Mouse (Mus musculus): Measurements from ENCODE around the gene Myo5a. TPM values are rescaled to one million over a fixed set of nuclear protein-coding genes. Genes with fewer than 3 reads are reported as not detected.

Gene Myo5a
- polyA plus RNA-seq (2016; fragmentation: Nextera tagmentation; extraction: Ambion mirVana), result 17.6 and 19.8 TPM in 2 replicates

DNA sequence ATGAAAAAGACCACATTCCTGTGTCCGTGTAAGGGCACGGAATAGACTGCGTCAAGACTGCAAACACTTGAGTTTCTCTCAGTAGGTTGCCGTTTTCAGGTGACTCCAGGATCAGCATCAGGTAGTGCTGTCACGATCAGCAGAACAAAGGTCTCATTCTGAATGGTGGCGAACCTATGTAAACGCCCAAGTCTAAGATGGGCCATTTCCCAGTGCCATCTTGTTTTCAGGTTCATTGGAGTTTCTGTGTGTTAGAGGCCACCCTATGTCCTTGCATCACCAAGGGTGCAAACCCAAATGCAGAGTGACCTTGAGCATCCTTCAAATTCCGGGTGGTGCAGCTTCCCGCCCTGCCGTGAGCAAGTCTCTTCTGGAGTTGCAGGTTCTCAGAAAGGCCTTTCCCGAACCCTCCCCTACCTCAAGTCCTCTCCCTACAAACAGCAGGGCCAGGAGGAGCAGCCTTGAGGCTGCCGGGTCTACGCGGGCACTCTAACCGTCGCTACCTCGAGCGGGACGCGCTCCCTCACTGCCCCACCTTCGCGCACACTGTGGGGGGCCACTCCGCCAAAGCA lies at the start of gene Myo5a:
Gene Myo5a (plus strand): TSS at position 559 of the 572 bp plus-strand sequence.
- no peak for DNase-seq (ENCODE audit: low spot score)
- Histone ChIP-seq H3K27ac (peak within 1 kb of the TSS; percentile 93), H3K36me3 (no peaks in the 10 kb centered on the region), H3K4me3 (peak within 1 kb of the TSS; percentile 84), H3K27me3 (ENCODE audit: low read depth, poor library complexity, severe bottlenecking) (peaks cover 4% of the 10 kb centered on the region; the same call in 1 of the 2 replicates), H3K9me3 (replicated peaks) (no peaks in the 10 kb centered on the region), H3K4me1 (peaks cover 17% of the 10 kb centered on the region)
- WGBS, result 23% methylated on average over 23 of the region's 23 CpGs

DNA sequence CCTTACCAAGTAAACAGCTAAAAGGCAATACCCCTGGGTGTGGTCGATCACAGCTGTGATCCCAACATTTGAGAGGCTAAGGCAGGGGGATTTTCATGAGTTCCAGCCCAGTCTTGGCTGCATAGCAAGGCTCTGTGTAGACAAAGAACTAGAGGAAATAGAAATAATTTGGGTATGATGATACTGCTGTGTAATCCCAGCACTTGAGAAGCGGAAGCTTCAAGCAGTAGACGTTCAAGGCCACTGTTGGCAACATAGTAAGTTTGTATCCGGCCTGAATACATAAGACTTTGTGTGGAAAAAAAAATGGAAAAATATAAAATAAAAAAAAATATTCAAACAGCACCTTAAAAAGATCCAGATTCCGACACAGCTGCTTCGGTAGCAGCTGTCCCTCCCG lies 48.3 kb upstream of the Myo5a start:
- Histone ChIP-seq H3K27me3 (ENCODE audit: low read depth, poor library complexity, severe bottlenecking) (no peaks in the 10 kb centered on the region), H3K9me3 (replicated peaks) (no peaks in the 10 kb centered on the region), H3K4me3 (no peak overlapping the region), H3K27ac (no peak overlapping the region), H3K36me3 (peaks cover 3% of the 10 kb centered on the region; the same call in 1 of the 2 replicates), H3K4me1 (no peaks in the 10 kb centered on the region)
- DNase-seq (ENCODE audit: low spot score), result no peak
- WGBS, result 91% methylated on average over 7 of the region's 7 CpGs

DNA sequence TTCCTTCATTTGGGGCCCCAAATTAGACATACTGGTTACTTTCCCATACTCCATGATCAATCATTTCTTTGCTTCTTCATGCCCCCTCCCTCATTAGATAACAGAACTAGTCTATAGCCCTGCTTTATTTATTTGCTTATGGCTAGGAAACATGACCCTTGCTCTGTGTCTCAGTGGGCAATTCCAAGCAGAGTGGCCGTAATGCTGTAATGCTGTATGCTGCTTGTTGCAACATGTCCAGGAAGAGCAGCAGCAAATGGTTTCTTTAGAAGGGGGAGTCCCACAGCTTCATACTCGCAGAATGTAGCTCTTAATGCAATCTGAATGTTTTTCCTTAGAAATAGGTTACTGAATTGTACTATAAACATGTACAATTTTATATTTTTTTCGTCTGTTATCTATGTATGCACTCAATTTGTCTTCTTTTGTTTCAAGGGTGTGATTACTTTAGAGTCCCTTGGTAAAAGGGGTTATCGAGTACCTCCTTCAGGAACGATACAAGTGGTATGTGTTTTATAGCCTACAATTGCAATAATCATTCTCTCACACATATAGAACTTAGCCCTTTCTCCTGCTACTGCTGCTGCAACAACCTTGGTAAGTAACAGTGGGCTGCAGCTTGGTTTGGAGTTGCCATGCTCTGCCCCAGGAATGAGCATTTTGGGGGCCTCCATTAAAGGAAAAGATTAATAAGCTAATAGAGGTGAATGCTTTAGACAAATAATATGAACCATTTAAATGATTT lies 47.5 kb upstream of the Myo5a start:
- no peaks in the 10 kb centered on the region for H3K4me1 ChIP-seq
- no peak overlapping the region for H3K4me3 ChIP-seq
- no peaks in the 10 kb centered on the region for H3K9me3 ChIP-seq (replicated peaks)
- no peaks in the 10 kb centered on the region for H3K27me3 ChIP-seq (ENCODE audit: low read depth, poor library complexity, severe bottlenecking)
- no peak overlapping the region for H3K27ac ChIP-seq
- H3K36me3 ChIP-seq, result peaks cover 3% of the 10 kb centered on the region; the same call in 1 of the 2 replicates
- no peak for DNase-seq (ENCODE audit: low spot score)
- WGBS, result 71% methylated on average over 5 of the region's 5 CpGs

DNA sequence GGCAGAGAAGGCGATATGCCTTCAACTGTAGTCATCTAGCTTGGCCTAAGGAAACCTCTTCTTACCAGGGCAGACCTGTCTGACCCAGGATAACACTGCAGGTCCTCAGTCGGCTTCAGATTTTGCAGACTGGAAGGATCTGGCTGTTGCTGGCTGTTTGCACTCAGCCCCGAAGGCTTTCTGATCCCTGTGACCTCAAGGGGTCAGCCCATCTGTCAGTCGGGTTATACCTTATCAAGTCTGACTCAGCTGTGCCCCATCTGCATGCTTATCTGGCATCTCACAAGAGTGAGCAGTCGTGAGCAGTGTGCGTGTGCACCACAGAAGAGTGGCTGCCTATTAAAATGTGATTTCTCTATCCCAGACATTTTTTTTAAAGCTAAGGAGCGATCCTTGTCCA lies 46.7 kb upstream of the Myo5a start:
- H3K4me1 ChIP-seq, result no peaks in the 10 kb centered on the region
- H3K27ac ChIP-seq, result no peak overlapping the region
- DNase-seq (ENCODE audit: low spot score), result no peak
- H3K36me3 ChIP-seq, result peaks cover 3% of the 10 kb centered on the region; the same call in 1 of the 2 replicates
- H3K27me3 ChIP-seq (ENCODE audit: low read depth, poor library complexity, severe bottlenecking), result no peaks in the 10 kb centered on the region
- no peaks in the 10 kb centered on the region for H3K9me3 ChIP-seq (replicated peaks)
- H3K4me3 ChIP-seq, result no peak overlapping the region
- WGBS, result 42% methylated on average over 7 of the region's 7 CpGs

DNA sequence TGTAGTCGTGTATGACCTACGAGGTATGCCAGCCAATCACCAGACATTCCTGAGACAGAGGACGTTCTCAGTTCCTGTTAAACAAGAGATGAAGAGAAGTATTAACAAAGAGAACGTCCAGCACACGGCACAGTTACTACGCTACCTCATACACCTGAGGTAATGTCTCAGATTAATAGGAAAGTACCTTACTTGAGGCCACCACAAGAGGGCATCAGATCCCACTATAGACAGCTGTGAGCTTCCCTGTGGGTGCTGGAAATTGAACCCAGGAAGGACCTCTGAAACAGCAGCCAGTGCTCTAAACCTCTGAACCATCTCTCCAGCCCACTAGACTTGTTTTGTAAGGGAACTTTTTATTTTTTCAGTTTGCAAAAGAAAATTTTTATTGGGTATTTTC lies 45.1 kb upstream of the Myo5a start:
- Histone ChIP-seq H3K4me3 (no peak overlapping the region), H3K36me3 (peaks cover 3% of the 10 kb centered on the region; the same call in 1 of the 2 replicates), H3K4me1 (no peaks in the 10 kb centered on the region), H3K27ac (no peak overlapping the region), H3K27me3 (ENCODE audit: low read depth, poor library complexity, severe bottlenecking) (no peaks in the 10 kb centered on the region), H3K9me3 (replicated peaks) (no peaks in the 10 kb centered on the region)
- WGBS, result 70% methylated on average over 6 of the region's 6 CpGs
- DNase-seq (ENCODE audit: low spot score), result no peak

DNA sequence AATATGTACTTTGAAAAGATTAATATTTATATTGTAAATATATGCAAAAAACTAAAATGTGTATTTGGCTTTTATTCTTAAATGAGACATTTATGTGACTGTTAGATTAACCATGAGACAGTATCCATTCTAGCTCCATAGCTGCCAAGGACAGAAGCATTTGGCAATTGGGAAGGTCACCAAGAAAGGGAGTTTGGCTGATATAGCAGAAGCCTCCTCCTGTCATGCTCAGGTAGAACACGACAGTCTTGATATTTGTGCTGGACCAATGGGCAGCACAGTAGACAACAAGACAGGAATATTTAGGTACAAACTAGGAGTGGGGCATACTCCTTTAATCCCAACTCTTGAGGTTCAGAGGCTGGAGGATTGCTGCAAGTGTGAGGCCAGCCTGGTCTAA lies 38.4 kb upstream of the Myo5a start:
- H3K4me1 ChIP-seq, result 0 out of 2 replicates have a peak, but pooled peaks cover 7% of the 10 kb centered on the region
- no peaks in the 10 kb centered on the region for H3K27me3 ChIP-seq (ENCODE audit: low read depth, poor library complexity, severe bottlenecking)
- WGBS, result 91% methylated on average over 1 of the region's 1 CpGs
- no peaks in the 10 kb centered on the region for H3K9me3 ChIP-seq (replicated peaks)
- no peak overlapping the region for H3K4me3 ChIP-seq
- H3K27ac ChIP-seq, result no peak overlapping the region
- H3K36me3 ChIP-seq, result no peaks in the 10 kb centered on the region
- DNase-seq (ENCODE audit: low spot score), result no peak

DNA sequence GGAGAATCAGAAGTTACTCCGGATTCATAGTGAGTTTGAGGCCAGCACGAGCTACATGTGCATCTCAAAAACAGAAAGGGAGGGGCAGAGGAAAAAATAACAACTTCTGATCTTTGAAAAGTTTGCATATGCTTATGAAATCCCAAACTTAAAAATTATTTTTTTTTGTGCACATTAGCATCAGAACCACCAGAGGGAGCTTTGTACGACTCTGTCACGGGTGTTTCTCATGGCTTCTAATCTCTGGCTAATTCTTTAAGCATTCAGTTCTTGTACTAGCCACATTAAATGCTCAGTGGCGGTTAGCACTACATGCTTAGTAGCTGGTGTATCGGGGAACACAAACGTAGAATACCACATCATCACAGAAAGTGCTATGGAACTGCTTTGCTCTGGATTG lies 37.7 kb upstream of the Myo5a start:
- Histone ChIP-seq H3K36me3 (no peaks in the 10 kb centered on the region), H3K27ac (no peak overlapping the region), H3K4me3 (no peak overlapping the region), H3K27me3 (ENCODE audit: low read depth, poor library complexity, severe bottlenecking) (no peaks in the 10 kb centered on the region), H3K4me1 (0 out of 2 replicates have a peak, but pooled peaks cover 9% of the 10 kb centered on the region), H3K9me3 (replicated peaks) (no peaks in the 10 kb centered on the region)
- DNase-seq (ENCODE audit: low spot score), result no peak
- WGBS, result 69% methylated on average over 7 of the region's 7 CpGs

DNA sequence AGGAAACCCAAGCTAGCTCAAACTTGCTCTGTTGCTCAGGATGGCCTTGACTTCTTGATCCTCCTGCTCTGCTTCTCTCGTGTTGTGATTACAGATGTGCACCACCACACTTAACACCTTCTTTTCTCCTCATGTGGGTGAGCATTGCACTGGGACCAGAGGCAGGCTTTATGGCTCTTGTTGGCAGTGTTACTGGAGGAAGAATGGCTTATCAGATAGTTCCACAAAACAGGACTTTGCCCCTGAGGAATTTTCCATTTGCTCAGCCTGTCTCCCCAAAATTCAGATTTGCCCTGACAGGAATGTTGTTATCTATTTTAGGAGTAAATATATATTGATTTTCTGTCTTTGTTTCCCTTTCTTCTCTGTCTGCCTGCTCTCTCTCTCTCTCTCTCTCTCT lies 36.1 kb upstream of the Myo5a start:
- no peak for DNase-seq (ENCODE audit: low spot score)
- Histone ChIP-seq H3K4me3 (no peak overlapping the region), H3K4me1 (peaks cover 21% of the 10 kb centered on the region), H3K27ac (no peak overlapping the region), H3K36me3 (no peaks in the 10 kb centered on the region), H3K27me3 (ENCODE audit: low read depth, poor library complexity, severe bottlenecking) (no peaks in the 10 kb centered on the region), H3K9me3 (replicated peaks) (no peaks in the 10 kb centered on the region)
- WGBS, result 39% methylated on average over 1 of the region's 1 CpGs

DNA sequence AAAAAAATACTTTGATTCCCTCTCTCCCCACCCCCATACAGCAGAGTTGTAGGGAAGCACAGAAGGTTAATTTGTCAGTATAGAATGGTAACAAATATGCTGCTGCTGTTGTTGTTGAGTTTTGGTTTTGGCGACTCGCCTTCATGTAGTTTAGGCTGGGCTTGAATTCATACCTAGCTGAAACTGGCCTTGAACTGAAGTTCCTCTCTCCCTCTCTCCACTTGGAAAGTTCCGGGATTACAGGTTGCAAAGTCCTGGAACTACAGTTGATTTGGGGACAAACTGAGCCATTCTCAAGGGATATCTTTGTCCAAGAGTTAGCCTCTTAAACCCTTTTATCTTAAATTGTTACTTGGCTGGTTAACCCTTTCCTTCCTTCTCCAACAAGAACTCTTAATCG lies 34.9 kb upstream of the Myo5a start:
- H3K27me3 ChIP-seq (ENCODE audit: low read depth, poor library complexity, severe bottlenecking), result no peaks in the 10 kb centered on the region
- no peaks in the 10 kb centered on the region for H3K9me3 ChIP-seq (replicated peaks)
- H3K27ac ChIP-seq, result no peak overlapping the region
- no peak overlapping the region for H3K4me3 ChIP-seq
- DNase-seq (ENCODE audit: low spot score), result no peak
- H3K4me1 ChIP-seq, result peaks cover 21% of the 10 kb centered on the region
- WGBS, result 80% methylated on average over 4 of the region's 4 CpGs
- peaks cover under 1% of the 10 kb centered on the region; the same call in 1 of the 2 replicates for H3K36me3 ChIP-seq

DNA sequence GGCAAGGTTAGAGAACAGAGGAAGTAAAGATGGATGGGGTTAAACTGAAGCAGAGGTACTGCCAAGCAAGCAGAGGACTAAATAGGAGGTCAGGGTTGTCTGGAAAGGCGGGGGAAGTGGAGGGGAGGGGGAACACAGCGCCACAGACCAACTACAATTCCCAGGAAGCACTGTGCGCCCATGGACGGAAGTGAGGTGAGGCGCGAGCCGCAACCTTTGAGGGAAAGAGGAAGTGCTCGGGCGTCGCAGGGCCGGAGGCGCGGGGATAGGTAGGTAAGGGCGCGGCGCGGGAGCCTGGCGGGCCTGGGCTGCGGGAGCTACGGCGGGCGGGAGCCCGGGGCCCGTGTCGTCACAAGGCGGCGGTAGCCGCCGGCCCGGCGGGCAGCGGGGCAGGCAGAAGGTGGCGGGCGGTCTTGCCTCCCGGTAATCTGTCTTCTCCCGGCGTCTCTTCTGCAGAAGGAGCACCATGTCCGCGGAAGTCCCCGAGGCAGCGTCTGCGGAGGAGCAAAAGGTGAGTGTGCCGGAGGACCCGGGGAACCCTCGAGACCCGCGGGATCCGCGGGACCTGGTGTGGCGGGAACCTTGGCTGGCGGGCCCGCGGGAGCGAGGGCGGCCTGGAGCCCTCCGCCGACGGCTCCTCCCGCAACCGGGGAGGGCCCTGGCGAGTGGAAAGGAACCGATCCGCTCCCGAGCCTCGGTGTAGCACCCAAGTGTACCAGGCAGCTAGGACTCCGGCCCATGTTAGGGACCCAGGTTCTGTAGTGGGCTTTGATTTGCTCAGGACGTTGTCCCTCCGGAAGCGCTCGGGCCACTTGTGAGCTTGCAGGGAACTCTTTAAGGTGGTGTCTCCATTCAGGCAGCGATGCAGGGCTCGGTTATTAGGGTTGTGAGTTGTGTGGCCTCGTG lies 33.1 kb upstream of the Myo5a start, which contains the start of gene Arpp19:
Gene Arpp19 (plus strand): TSS at position 164 of the 906 bp plus-strand sequence.
- Histone ChIP-seq H3K4me1 (peaks cover 21% of the 10 kb centered on the region), H3K27ac (peak within 1 kb of the TSS; percentile 95), H3K4me3 (peak within 1 kb of the TSS; percentile 97), H3K9me3 (replicated peaks) (no peaks in the 10 kb centered on the region), H3K36me3 (peaks cover 12% of the 10 kb centered on the region), H3K27me3 (ENCODE audit: low read depth, poor library complexity, severe bottlenecking) (no peaks in the 10 kb centered on the region)
- DNase-seq (ENCODE audit: low spot score), result peak; percentile 89
- under 1% methylated on average over 73 of the region's 73 CpGs for WGBS

DNA sequence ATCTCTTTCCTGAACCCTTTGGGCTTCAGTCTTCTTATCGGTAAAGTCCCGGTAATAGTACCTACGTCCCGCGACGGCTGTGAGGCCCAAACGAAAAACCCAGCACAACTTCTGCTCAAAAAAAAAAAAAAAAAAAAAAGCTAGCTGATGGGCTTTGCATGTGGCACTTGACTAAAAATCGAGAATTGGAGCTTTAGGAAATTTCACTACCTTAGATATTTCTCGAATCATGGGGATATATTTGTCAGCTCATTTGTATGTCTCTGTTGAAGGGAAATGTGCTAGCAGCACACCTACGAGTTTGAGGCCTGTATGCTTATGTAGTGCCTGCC lies 32.5 kb upstream of the Myo5a start:
- Histone ChIP-seq H3K4me1 (peaks cover 21% of the 10 kb centered on the region), H3K4me3 (peak overlapping the region; percentile 97), H3K9me3 (replicated peaks) (no peaks in the 10 kb centered on the region), H3K36me3 (peaks cover 18% of the 10 kb centered on the region), H3K27me3 (ENCODE audit: low read depth, poor library complexity, severe bottlenecking) (no peaks in the 10 kb centered on the region), H3K27ac (peak overlapping the region; percentile 95)
- WGBS, result under 1% methylated on average over 10 of the region's 10 CpGs
- no peak for DNase-seq (ENCODE audit: low spot score)

DNA sequence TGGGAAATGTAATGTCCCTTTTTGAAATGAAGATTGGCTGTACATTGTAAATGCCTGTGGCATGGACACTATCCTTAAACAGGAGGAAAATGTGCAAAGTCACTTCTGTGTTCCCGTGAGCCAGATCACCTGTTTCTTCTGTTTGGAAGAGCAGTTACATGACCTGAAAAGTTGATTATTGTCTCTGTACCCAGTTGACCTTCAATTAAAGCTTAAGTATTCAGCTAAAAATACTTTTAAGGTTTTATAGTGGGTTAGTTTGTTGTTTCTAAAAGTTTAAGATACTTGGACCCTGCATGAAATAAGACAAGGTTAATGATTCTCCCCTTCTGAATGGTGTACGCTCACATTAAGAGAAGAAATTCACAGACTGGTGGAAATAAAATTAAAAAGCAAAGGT lies 30.2 kb upstream of the Myo5a start:
- no peak for DNase-seq (ENCODE audit: low spot score)
- Histone ChIP-seq H3K27ac (no peak overlapping the region), H3K36me3 (peaks cover 33% of the 10 kb centered on the region), H3K4me3 (no peak overlapping the region), H3K4me1 (peaks cover 21% of the 10 kb centered on the region), H3K9me3 (replicated peaks) (no peaks in the 10 kb centered on the region), H3K27me3 (ENCODE audit: low read depth, poor library complexity, severe bottlenecking) (no peaks in the 10 kb centered on the region)
- WGBS, result 91% methylated on average over 2 of the region's 2 CpGs

Data from limb, embryonic 10.5 days (tissue).